Mouse (Mus musculus): ENCODE data around the gene Tmem151a. TPM values are rescaled to one million over a fixed set of nuclear protein-coding genes. Genes with fewer than 3 reads are reported as not detected.

The Tmem151a gene
- polyA plus RNA-seq, 1 experiment from 2014 or later, result 10.4 TPM

GRCm38 (mm10) chr19:5083961-5084833 is 1.1 kb downstream of the Tmem151a start:
- no peak overlapping the region for H3K27ac ChIP-seq (replicated peaks)
- peak overlapping the region; percentile 77; the same call in 1 of the 2 replicates for H3K4me2 ChIP-seq (replicated peaks; ENCODE audit: low read depth)
- peaks cover 3% of the 10 kb centered on the region; the same call in 1 of the 2 replicates for H3K4me1 ChIP-seq (replicated peaks; ENCODE audit: control insufficient read depth, insufficient read depth)
- H3K9ac ChIP-seq (ENCODE audit: low read length), result no peak overlapping the region
- H3K36me3 ChIP-seq (ENCODE audit: control insufficient read depth, insufficient read depth, low read length), result no peaks in the 10 kb centered on the region
- H3K27me3 ChIP-seq (ENCODE audit: control insufficient read depth, insufficient read depth, low read length), result peaks cover 7% of the 10 kb centered on the region
- peak overlapping the region; percentile 46 for H3K4me3 ChIP-seq (ENCODE audit: low read depth, low read length)
- ATAC-seq (ENCODE audit: low FRiP score, low TSS enrichment) (no peak), DNase-seq (ENCODE audit: low spot score) (no peak)
- TF ChIP-seq EP300 (optimal IDR thresholded peaks at IDR 0.05), result no peak
- TF ChIP-seq CTCF (IDR thresholded peaks at IDR 0.05; ENCODE audit: low read depth), result no peak
- H3K9me3 ChIP-seq (ENCODE audit: control insufficient read depth, low read length), result no peaks in the 10 kb centered on the region
- 58% methylated on average over 3 of the region's 3 CpGs for WGBS

- Histone ChIP-seq H3K36me3 (ENCODE audit: control insufficient read depth, insufficient read depth, low read length) (no peaks in the 10 kb centered on the region), H3K27me3 (ENCODE audit: control insufficient read depth, insufficient read depth, low read length) (peaks cover 7% of the 10 kb centered on the region), H3K9me3 (ENCODE audit: control insufficient read depth, low read length) (no peaks in the 10 kb centered on the region), H3K4me1 (replicated peaks; ENCODE audit: control insufficient read depth, insufficient read depth) (peaks cover 2% of the 10 kb centered on the region; the same call in 1 of the 2 replicates), H3K27ac (replicated peaks) (no peak overlapping the region), H3K9ac (ENCODE audit: low read length) (no peak overlapping the region), H3K4me2 (replicated peaks; ENCODE audit: low read depth) (no peak overlapping the region), H3K4me3 (ENCODE audit: low read depth, low read length) (no peak overlapping the region)
- 58% methylated on average over 24 of the region's 24 CpGs for WGBS
- DNase-seq (ENCODE audit: low spot score) (no peak), ATAC-seq (ENCODE audit: low FRiP score, low TSS enrichment) (no peak)
- no peak for TF ChIP-seq EP300 (optimal IDR thresholded peaks at IDR 0.05)
- TF ChIP-seq CTCF (IDR thresholded peaks at IDR 0.05; ENCODE audit: low read depth), result no peak
Measured at GRCm38 (mm10) chr19:5082596-5082995, 2.7 kb downstream of the Tmem151a start.

- WGBS, result 67% methylated on average over 17 of the region's 18 CpGs
- H3K4me1 ChIP-seq (replicated peaks; ENCODE audit: control insufficient read depth, insufficient read depth), result 0 out of 2 replicates have a peak, but pooled peaks cover 2% of the 10 kb centered on the region
- H3K9ac ChIP-seq (ENCODE audit: low read length), result no peak overlapping the region
- ATAC-seq (ENCODE audit: low FRiP score, low TSS enrichment) (no peak), DNase-seq (ENCODE audit: low spot score) (no peak)
- H3K4me2 ChIP-seq (replicated peaks; ENCODE audit: low read depth), result no peak overlapping the region
- peaks cover 7% of the 10 kb centered on the region for H3K27me3 ChIP-seq (ENCODE audit: control insufficient read depth, insufficient read depth, low read length)
- H3K36me3 ChIP-seq (ENCODE audit: control insufficient read depth, insufficient read depth, low read length), result no peaks in the 10 kb centered on the region
- no peak for TF ChIP-seq EP300 (optimal IDR thresholded peaks at IDR 0.05)
- TF ChIP-seq CTCF (IDR thresholded peaks at IDR 0.05; ENCODE audit: low read depth), result no peak
- H3K9me3 ChIP-seq (ENCODE audit: control insufficient read depth, low read length), result no peaks in the 10 kb centered on the region
- no peak overlapping the region for H3K27ac ChIP-seq (replicated peaks)
- no peak overlapping the region for H3K4me3 ChIP-seq (ENCODE audit: low read depth, low read length)
Measured at GRCm38 (mm10) chr19:5082005-5082404, 3.3 kb downstream of the Tmem151a start.

GRCm38 (mm10) chr19:5079279-5079678 is 6.1 kb downstream of the Tmem151a start:
- no peak for ATAC-seq (ENCODE audit: low FRiP score, low TSS enrichment)
- no peak overlapping the region for H3K4me3 ChIP-seq (ENCODE audit: low read depth, low read length)
- 90% methylated on average over 1 of the region's 1 CpGs for WGBS

GRCm38 (mm10) chr19:5073518-5073917 is 11.8 kb downstream of the Tmem151a start:
- no peak for ATAC-seq (ENCODE audit: low FRiP score, low TSS enrichment)
- H3K36me3 ChIP-seq (ENCODE audit: control insufficient read depth, insufficient read depth, low read length), result no peaks in the 10 kb centered on the region
- H3K27me3 ChIP-seq (ENCODE audit: control insufficient read depth, insufficient read depth, low read length), result no peaks in the 10 kb centered on the region; the same call in 1 of the 2 replicates
- 22% methylated on average over 5 of the region's 5 CpGs for WGBS
- H3K4me2 ChIP-seq (replicated peaks; ENCODE audit: low read depth), result no peak overlapping the region
- H3K9me3 ChIP-seq (ENCODE audit: control insufficient read depth, low read length), result no peaks in the 10 kb centered on the region
- no peak for TF ChIP-seq EP300 (optimal IDR thresholded peaks at IDR 0.05)
- no peak for TF ChIP-seq CTCF (IDR thresholded peaks at IDR 0.05; ENCODE audit: low read depth)
- H3K9ac ChIP-seq (ENCODE audit: low read length), result no peak overlapping the region
- H3K27ac ChIP-seq (replicated peaks), result no peak overlapping the region
- peaks cover 3% of the 10 kb centered on the region; the same call in 1 of the 2 replicates for H3K4me1 ChIP-seq (replicated peaks; ENCODE audit: control insufficient read depth, insufficient read depth)
- no peak overlapping the region for H3K4me3 ChIP-seq (ENCODE audit: low read depth, low read length)
- DNase-seq (ENCODE audit: low spot score), result no peak

More at GRCm38 (mm10) chr19:5079279-5079678, 6.1 kb downstream of the Tmem151a start:
- H3K4me2 ChIP-seq (replicated peaks; ENCODE audit: low read depth), result no peak overlapping the region
- H3K36me3 ChIP-seq (ENCODE audit: control insufficient read depth, insufficient read depth, low read length), result no peaks in the 10 kb centered on the region
- H3K4me1 ChIP-seq (replicated peaks; ENCODE audit: control insufficient read depth, insufficient read depth), result no peaks in the 10 kb centered on the region
- H3K27me3 ChIP-seq (ENCODE audit: control insufficient read depth, insufficient read depth, low read length), result peaks cover 7% of the 10 kb centered on the region
- no peak overlapping the region for H3K9ac ChIP-seq (ENCODE audit: low read length)
- H3K9me3 ChIP-seq (ENCODE audit: control insufficient read depth, low read length), result no peaks in the 10 kb centered on the region
- DNase-seq (ENCODE audit: low spot score), result no peak
- no peak overlapping the region for H3K27ac ChIP-seq (replicated peaks)
- TF ChIP-seq CTCF (IDR thresholded peaks at IDR 0.05; ENCODE audit: low read depth) (peak; percentile 46), EP300 (optimal IDR thresholded peaks at IDR 0.05) (no peak)

GRCm38 (mm10) chr19:5073028-5073427 is 12.3 kb downstream of the Tmem151a start:
- H3K4me2 ChIP-seq (replicated peaks; ENCODE audit: low read depth), result peak overlapping the region; percentile 73

More at GRCm38 (mm10) chr19:5073028-5073427, 12.3 kb downstream of the Tmem151a start:
- H3K4me1 ChIP-seq (replicated peaks; ENCODE audit: control insufficient read depth, insufficient read depth), result peaks cover 3% of the 10 kb centered on the region; the same call in 1 of the 2 replicates
- H3K27ac ChIP-seq (replicated peaks), result no peak overlapping the region
- WGBS, result 2% methylated on average over 15 of the region's 15 CpGs
- H3K36me3 ChIP-seq (ENCODE audit: control insufficient read depth, insufficient read depth, low read length), result no peaks in the 10 kb centered on the region
- peak; percentile 27; the same call in 1 of the 2 replicates for ATAC-seq (ENCODE audit: low FRiP score, low TSS enrichment)
- no peaks in the 10 kb centered on the region; the same call in 1 of the 2 replicates for H3K27me3 ChIP-seq (ENCODE audit: control insufficient read depth, insufficient read depth, low read length)
- H3K4me3 ChIP-seq (ENCODE audit: low read depth, low read length), result peak overlapping the region; percentile 60
- peak; percentile 74 for DNase-seq (ENCODE audit: low spot score)
- no peaks in the 10 kb centered on the region for H3K9me3 ChIP-seq (ENCODE audit: control insufficient read depth, low read length)
- no peak overlapping the region for H3K9ac ChIP-seq (ENCODE audit: low read length)
- TF ChIP-seq CTCF (IDR thresholded peaks at IDR 0.05; ENCODE audit: low read depth), result peak; percentile 78
- no peak for TF ChIP-seq EP300 (optimal IDR thresholded peaks at IDR 0.05)

All from stomach, postnatal 0 days (tissue).